Mouse (Mus musculus) hindbrain, embryonic 12.5 days (tissue): ENCODE results near the gene Selenop. TPM values are rescaled to one million over a fixed set of nuclear protein-coding genes. Genes with fewer than 3 reads are reported as not detected.

Source experiments
- ATAC-seq: fragments of 200-750 bp; cut with Nextera tagmentation; 2 replicates; pipeline ENCODE4 v1.8.0; 2017; ENCODE audit warnings: moderate TSS enrichment; ENCODE audit not compliant: low FRiP score
- H3K27ac ChIP-seq: fragments of 300-500 bp; sonication (generic); 2 replicates; pipeline ENCODE4 v1.5.1; 2016; ENCODE audit warnings: mild to moderate bottlenecking
- H3K27me3 ChIP-seq: fragments of 300-500 bp; sonication (generic); 2 replicates; pipeline ENCODE4 v1.6.1; 2016; ENCODE audit warnings: mild to moderate bottlenecking
- H3K36me3 ChIP-seq: fragments of 300-500 bp; sonication (generic); 2 replicates; pipeline ENCODE4 v1.6.1; 2016; ENCODE audit warnings: mild to moderate bottlenecking
- H3K4me1 ChIP-seq: fragments of 300-500 bp; sonication (generic); 2 replicates; pipeline ENCODE4 v1.6.1; 2016
- H3K4me2 ChIP-seq: fragments of 300-500 bp; sonication (generic); replicated peaks from 2 replicates; pipeline ENCODE4 v1.6.1; 2016; ENCODE audit warnings: mild to moderate bottlenecking
- H3K4me3 ChIP-seq: fragments of 300-500 bp; sonication (generic); 2 replicates; pipeline ENCODE4 v1.5.1; 2016; ENCODE audit warnings: mild to moderate bottlenecking
- H3K9ac ChIP-seq: fragments of 300-500 bp; sonication (generic); 2 replicates; pipeline ENCODE4 v1.6.1; 2016; ENCODE audit warnings: mild to moderate bottlenecking, moderate library complexity
- H3K9me3 ChIP-seq: fragments of 300-500 bp; sonication (generic); replicated peaks from 2 replicates; pipeline ENCODE4 v1.6.1; 2016; ENCODE audit warnings: mild to moderate bottlenecking
- WGBS: fragments of 180-500 bp; shearing (Covaris S2); methylation state at CpG from one replicate; pipeline ENCODE4 v1.1.7; 2016; 5-methylcytosine and 5-hydroxymethylcytosine counted together
- polyA plus RNA-seq: library from polyadenylated mRNA; unstranded; fragments of >200 nt; fragmentation: Nextera tagmentation; extraction: Ambion mirVana; gene quantifications from 2 replicates; pipeline ENCODE4 v1.2.1, GENCODE M21; 2016

Selenop gene
- polyA plus RNA-seq, 1 experiment from 2014 or later, result 77.9 TPM

DNA sequence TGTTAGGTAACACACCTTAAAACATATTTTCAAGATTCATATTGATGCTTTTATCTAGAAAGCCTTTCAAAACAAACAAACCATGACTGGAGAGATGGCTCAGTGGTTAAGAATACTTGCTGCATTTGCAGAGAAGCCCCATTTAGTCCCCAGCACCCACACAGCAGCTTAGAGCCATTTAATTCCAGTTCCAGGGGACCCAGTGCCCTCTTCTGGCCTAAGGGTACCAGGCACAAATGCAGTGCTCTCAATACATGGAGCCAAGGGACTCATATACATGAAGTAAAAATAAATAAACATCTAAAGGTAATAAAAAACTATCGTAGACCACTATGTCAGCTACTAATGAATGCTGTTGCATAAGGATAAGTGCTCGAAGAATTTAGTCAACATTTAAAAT lies 9.0 kb downstream of the Selenop start:
- Histone ChIP-seq H3K27ac (no peak overlapping the region), H3K9ac (no peak overlapping the region), H3K4me2 (no peak overlapping the region), H3K27me3 (no peaks in the 10 kb centered on the region), H3K4me3 (no peak overlapping the region), H3K36me3 (0 out of 2 replicates have a peak, but pooled peaks cover 3% of the 10 kb centered on the region), H3K9me3 (no peaks in the 10 kb centered on the region), H3K4me1 (no peaks in the 10 kb centered on the region)
- WGBS, result 91% methylated on average over 2 of the region's 2 CpGs
- ATAC-seq, result no peak

DNA sequence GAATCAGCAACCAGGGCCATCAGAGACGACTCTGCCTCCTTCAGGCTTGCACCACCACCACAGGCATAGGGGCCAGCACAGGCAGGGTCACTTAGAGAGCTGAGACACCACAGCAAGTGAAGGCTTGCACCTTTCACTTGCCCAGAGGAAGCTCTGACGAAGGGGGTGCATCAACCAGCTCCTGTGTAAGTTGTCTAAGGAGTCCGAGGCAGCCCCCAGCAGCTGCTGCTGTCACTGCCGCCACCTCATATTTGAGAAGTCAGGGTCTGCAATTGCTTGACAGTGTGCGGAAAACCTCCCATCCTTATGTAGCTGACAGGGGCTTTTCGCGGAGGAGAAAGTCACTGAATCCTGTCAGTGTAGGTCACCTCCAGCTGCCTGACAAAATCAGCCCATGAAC lies 10.9 kb downstream of the Selenop start:
- H3K27ac ChIP-seq, result no peak overlapping the region
- 79% methylated on average over 7 of the region's 7 CpGs for WGBS

DNA sequence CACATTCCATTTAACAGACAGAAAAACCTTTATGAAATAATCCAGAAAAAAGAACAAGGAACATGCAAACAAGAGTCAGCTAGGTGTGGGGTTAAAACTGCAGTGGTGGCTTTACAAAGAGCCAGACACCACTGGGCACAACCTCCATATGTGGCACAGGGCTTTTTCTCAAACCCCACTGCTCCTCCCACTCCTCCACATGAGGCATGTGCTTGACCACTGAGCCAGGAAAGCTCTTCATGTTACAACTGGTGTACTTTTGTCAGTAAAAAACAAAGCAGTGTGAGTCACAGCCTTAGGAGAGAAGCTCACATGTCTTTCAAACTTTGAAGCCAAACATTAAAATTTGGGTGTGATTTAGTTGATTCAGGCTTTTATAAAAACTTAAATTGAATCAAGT lies 12.9 kb downstream of the Selenop start:
- Histone ChIP-seq H3K36me3 (0 out of 2 replicates have a peak, but pooled peaks cover 3% of the 10 kb centered on the region), H3K9me3 (no peaks in the 10 kb centered on the region), H3K9ac (no peak overlapping the region), H3K4me2 (no peak overlapping the region), H3K27ac (no peak overlapping the region), H3K27me3 (no peaks in the 10 kb centered on the region), H3K4me3 (no peak overlapping the region), H3K4me1 (no peaks in the 10 kb centered on the region)
- ATAC-seq, result no peak

More for the DNA sequence above, 10.9 kb downstream of the Selenop start:
- Histone ChIP-seq H3K9ac (no peak overlapping the region), H3K36me3 (0 out of 2 replicates have a peak, but pooled peaks cover 3% of the 10 kb centered on the region), H3K27me3 (no peaks in the 10 kb centered on the region), H3K4me2 (no peak overlapping the region), H3K4me3 (no peak overlapping the region), H3K9me3 (no peaks in the 10 kb centered on the region), H3K4me1 (no peaks in the 10 kb centered on the region)
- ATAC-seq, result no peak

DNA sequence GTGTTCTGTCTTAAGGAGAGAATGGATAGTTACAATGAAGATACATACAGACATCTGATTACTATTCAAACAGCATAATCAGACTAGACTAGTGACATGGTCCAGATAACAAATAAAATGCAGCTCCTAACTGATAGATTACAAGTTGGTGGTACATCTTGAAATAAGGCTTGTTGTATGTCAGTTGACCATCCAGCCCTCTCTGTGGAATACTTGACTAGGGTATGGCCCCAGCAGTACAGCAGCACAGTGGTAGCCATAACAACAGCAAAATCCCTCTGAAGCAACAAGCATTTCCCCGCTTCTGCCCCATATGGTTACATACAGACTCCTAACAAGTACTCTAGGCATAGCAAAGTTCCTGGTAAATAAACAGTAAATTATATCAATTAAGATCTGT lies 13.4 kb downstream of the Selenop start:
- no peak for ATAC-seq

DNA sequence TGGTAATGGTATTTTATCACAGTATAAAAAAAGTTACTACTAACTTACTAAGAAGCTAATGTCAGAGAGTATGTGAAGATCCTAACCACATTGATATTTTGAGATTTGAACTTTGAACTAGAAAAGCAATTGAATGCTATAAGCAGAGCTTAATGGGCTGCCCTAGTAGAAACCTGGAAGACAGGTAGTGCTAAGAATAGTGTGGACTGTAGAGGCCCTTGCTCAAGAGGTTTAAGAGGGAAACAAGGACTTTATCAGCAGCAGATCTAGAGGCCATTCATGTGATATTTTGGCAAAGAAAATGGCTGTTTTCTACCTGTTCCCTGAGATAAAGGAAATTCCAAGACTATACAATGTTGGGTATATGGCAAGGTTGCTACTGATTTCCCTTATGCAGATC lies 17.7 kb downstream of the Selenop start:
- H3K27me3 ChIP-seq, result no peaks in the 10 kb centered on the region
- no peak overlapping the region for H3K4me3 ChIP-seq
- H3K4me1 ChIP-seq, result no peaks in the 10 kb centered on the region
- H3K36me3 ChIP-seq, result no peaks in the 10 kb centered on the region
- no peak overlapping the region for H3K27ac ChIP-seq
- H3K9ac ChIP-seq, result no peak overlapping the region
- no peaks in the 10 kb centered on the region for H3K9me3 ChIP-seq
- no peak overlapping the region for H3K4me2 ChIP-seq
- ATAC-seq, result no peak

More for the DNA sequence above, 13.4 kb downstream of the Selenop start:
- no peaks in the 10 kb centered on the region for H3K4me1 ChIP-seq
- H3K9ac ChIP-seq, result no peak overlapping the region
- WGBS, result 64% methylated on average over 1 of the region's 1 CpGs
- no peak overlapping the region for H3K27ac ChIP-seq
- no peak overlapping the region for H3K4me3 ChIP-seq
- H3K9me3 ChIP-seq, result no peaks in the 10 kb centered on the region
- H3K27me3 ChIP-seq, result no peaks in the 10 kb centered on the region
- 0 out of 2 replicates have a peak, but pooled peaks cover 3% of the 10 kb centered on the region for H3K36me3 ChIP-seq
- H3K4me2 ChIP-seq, result no peak overlapping the region

DNA sequence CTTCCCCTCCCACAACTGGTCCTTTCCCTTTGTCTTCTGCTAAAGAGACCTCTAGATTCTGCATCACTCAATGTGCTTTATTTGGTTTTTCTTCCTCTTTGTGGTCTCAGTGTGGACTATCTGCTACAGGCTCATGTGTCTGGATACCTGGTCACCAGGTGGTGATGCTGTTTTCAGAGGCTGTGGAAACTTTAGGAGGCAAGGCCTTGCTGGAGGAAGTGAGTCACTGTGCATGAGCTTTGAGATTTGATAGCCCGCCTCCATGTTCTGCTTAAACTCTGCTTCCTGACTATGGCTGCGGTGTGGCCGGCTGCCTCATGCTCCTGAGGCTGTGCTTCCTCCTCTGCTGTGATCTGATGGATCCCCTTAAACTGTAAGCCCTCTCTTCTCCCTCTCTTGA lies 22.1 kb downstream of the Selenop start:
- Histone ChIP-seq H3K27me3 (no peaks in the 10 kb centered on the region), H3K36me3 (no peaks in the 10 kb centered on the region), H3K9ac (no peak overlapping the region), H3K27ac (no peak overlapping the region), H3K4me2 (no peak overlapping the region), H3K4me3 (no peak overlapping the region), H3K9me3 (no peaks in the 10 kb centered on the region), H3K4me1 (no peaks in the 10 kb centered on the region)
- ATAC-seq, result no peak
- 91% methylated on average over 3 of the region's 3 CpGs for WGBS

DNA sequence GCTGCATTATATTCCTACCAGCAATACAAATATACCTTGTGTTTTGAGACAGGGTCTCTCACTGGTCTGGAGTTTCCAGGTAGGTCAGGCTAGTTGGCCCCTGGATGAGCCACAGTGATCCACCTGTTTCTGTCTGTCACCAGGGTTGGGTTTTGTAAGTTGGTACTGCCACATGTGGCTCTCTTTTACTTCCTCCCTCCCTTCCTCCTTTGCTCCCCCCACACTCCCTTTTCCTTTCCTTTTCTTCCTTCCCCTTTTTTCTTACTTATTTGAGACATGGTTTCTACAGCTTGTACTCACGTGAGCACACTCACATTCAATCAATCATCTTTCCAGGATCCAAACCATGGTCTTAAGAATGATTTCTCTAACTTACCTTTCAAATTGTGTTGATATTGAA lies 25.1 kb downstream of the Selenop start:
- 56% methylated on average over 1 of the region's 1 CpGs for WGBS
- no peak overlapping the region for H3K9ac ChIP-seq
- no peak overlapping the region for H3K4me2 ChIP-seq
- no peaks in the 10 kb centered on the region for H3K4me1 ChIP-seq
- H3K36me3 ChIP-seq, result no peaks in the 10 kb centered on the region
- no peaks in the 10 kb centered on the region for H3K27me3 ChIP-seq
- H3K27ac ChIP-seq, result no peak overlapping the region
- no peaks in the 10 kb centered on the region for H3K9me3 ChIP-seq
- no peak for ATAC-seq
- no peak overlapping the region for H3K4me3 ChIP-seq

DNA sequence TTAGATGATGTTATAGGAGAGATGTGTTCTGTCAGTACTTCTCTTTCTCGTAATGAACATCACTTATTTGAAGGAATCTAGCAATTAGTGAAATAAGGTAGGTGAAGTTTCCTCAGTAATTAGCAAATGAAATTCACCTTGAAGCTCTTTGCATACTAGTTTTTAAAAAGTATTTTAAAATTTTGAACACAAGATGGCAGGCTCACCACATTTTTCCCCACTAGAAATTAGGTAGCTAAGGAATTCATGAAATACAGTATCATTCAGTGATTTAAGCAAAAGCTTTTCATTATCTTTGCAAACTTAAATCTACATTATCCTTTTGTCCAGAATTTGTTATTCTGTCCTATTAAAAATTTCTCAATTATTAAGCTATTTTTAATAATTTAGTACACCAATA lies 27.6 kb downstream of the Selenop start:
- H3K4me3 ChIP-seq, result no peak overlapping the region
- no peak overlapping the region for H3K9ac ChIP-seq
- no peak for ATAC-seq
- H3K27ac ChIP-seq, result no peak overlapping the region
- 91% methylated on average over 1 of the region's 1 CpGs for WGBS
- no peak overlapping the region for H3K4me2 ChIP-seq
- no peaks in the 10 kb centered on the region for H3K4me1 ChIP-seq
- H3K9me3 ChIP-seq, result no peaks in the 10 kb centered on the region
- no peaks in the 10 kb centered on the region for H3K27me3 ChIP-seq
- H3K36me3 ChIP-seq, result no peaks in the 10 kb centered on the region

DNA sequence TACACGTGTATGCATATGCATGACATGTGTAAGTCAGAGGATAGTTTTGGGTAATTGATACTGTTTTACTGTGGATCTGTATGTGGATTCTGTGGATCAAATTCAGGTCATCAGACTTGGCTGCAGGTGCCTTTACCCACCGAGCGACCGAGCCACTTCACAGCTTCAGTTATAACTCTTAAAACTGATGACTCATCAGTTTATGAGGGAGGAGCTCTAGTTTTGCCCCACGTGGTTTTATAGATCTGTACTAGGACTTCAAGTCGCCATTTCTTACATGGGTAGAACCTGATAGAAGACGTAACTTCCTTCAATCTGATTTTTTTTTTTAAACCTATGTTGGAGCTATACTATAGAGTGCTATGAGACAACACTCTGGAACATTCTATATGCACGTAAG lies 29.3 kb downstream of the Selenop start:
- H3K4me1 ChIP-seq, result no peaks in the 10 kb centered on the region
- no peaks in the 10 kb centered on the region for H3K9me3 ChIP-seq
- no peak for ATAC-seq
- no peaks in the 10 kb centered on the region for H3K27me3 ChIP-seq
- no peak overlapping the region for H3K9ac ChIP-seq
- H3K4me2 ChIP-seq, result no peak overlapping the region
- no peaks in the 10 kb centered on the region for H3K36me3 ChIP-seq
- WGBS, result 86% methylated on average over 8 of the region's 8 CpGs
- H3K27ac ChIP-seq, result no peak overlapping the region
- no peak overlapping the region for H3K4me3 ChIP-seq

DNA sequence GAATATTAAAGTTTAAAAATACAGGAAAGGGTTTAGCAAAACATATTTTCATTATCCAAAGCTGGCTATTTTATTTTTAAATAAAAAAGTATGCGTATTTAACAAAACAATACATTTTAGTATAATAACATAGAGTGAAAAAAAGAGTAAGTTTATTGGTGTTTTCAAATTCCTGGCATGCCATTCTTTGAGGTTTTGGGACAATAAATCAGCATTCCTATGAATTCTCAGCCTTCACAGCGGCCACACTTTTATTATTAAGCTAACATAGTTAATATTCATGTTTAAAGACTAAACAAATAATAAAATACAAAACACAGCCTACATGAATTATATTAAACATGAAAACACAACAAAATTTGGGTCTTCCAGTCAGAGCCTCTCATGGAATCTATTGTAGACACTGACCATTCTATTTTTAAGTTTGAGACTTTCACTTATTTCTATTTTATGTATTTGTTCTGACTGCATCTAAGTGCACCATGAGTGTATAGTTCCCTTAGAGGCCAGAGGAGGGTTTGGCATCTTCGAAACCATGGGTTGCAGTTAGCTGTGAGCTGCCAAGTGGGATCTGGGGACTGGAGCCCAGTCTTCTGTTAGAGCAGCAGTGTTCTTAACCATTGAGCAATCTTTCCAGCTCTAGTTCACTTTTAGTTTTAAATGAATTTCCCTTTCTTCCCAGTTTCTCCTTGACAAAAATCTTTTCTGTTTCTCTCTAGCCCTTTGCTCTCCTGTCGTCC lies 32.2 kb downstream of the Selenop start:
- ATAC-seq, result no peak
- no peak overlapping the region for H3K4me3 ChIP-seq
- H3K4me2 ChIP-seq, result no peak overlapping the region
- WGBS, result 85% methylated on average over 4 of the region's 4 CpGs
- no peaks in the 10 kb centered on the region for H3K36me3 ChIP-seq
- no peak overlapping the region for H3K27ac ChIP-seq
- no peak overlapping the region for H3K9ac ChIP-seq
- H3K27me3 ChIP-seq, result no peaks in the 10 kb centered on the region
- no peaks in the 10 kb centered on the region for H3K4me1 ChIP-seq
- no peaks in the 10 kb centered on the region for H3K9me3 ChIP-seq

DNA sequence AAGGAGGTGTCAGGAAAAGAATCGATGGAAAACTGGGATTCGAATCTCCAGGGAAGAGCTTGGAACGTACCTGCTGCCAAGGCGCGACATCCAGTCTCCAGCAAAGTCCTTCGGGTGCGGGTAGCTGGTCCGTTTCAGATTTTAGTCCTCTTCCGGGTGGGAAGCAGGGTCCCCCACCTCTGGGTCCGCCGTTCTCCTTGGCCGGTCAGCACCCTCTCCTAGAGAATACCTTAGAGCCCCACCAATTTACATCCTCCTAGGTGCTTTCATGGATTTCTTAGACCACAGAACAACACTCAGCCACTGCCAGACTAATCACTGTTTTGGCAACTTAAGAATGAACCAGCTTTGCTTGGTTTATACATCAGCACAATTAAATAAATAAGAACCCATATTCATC lies 35.1 kb downstream of the Selenop start, which contains the start of gene Ccdc152:
Gene Ccdc152, minus strand, starts transcription at position 101 of the 400 bp plus-strand sequence.
- no peaks in the 10 kb centered on the region for H3K9me3 ChIP-seq
- no peak within 1 kb of the TSS for H3K27ac ChIP-seq
- 92% methylated on average over 12 of the region's 12 CpGs for WGBS
- H3K36me3 ChIP-seq, result no peaks in the 10 kb centered on the region
- no peaks in the 10 kb centered on the region for H3K27me3 ChIP-seq
- no peak within 1 kb of the TSS for H3K4me2 ChIP-seq
- no peak within 1 kb of the TSS for H3K4me3 ChIP-seq
- H3K4me1 ChIP-seq, result no peaks in the 10 kb centered on the region
- no peak within 1 kb of the TSS for H3K9ac ChIP-seq
- no peak for ATAC-seq

DNA sequence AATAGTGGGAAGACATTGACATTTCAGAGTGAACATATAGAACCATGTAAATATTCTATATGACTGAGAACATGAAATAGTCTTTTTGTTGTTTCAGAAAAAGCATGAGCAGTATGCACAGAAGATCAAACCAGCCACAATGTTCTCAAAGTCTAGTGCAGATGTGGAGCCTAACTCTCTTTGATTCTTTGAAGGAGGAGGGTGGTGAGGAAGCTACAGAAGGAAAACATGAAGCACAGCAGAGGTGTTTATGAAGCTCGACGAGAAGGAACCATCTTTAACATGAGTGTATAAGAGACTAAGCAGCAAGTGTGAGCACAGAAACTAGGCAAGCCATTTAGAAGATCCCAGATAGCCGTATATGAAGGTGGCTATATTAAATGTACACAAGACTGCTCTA lies 41.5 kb downstream of the Selenop start:
- Histone ChIP-seq H3K36me3 (no peaks in the 10 kb centered on the region), H3K9ac (no peak overlapping the region), H3K9me3 (no peaks in the 10 kb centered on the region), H3K27ac (no peak overlapping the region), H3K4me2 (no peak overlapping the region), H3K27me3 (no peaks in the 10 kb centered on the region), H3K4me1 (no peaks in the 10 kb centered on the region), H3K4me3 (no peak overlapping the region)
- ATAC-seq, result no peak
- 92% methylated on average over 3 of the region's 3 CpGs for WGBS

DNA sequence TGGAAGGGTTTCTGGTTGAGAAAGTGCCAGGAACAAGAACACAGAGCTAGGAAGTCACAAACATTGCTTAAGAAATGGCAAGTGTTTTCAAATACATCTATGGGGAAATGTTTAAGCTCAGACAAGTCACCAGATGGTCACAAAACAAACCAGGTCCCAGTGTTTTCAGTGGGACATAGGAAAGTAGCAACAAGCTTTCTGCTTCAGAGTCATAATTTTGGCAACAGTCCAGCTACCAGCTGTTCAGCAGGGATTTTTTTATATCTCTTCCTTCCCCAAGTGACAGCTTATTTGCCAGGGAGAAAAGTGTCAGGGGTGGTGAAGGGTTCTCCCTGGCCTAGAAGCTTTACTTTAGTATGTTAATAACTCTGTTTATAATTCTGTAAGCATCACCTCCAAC lies 44.6 kb downstream of the Selenop start:
- no peaks in the 10 kb centered on the region for H3K36me3 ChIP-seq
- no peak overlapping the region for H3K27ac ChIP-seq
- no peaks in the 10 kb centered on the region for H3K27me3 ChIP-seq
- H3K4me2 ChIP-seq, result no peak overlapping the region
- no peak overlapping the region for H3K4me3 ChIP-seq
- no peak overlapping the region for H3K9ac ChIP-seq
- no peaks in the 10 kb centered on the region for H3K4me1 ChIP-seq
- ATAC-seq, result no peak
- H3K9me3 ChIP-seq, result no peaks in the 10 kb centered on the region
